Mouse (Mus musculus) brain, embryonic 14.5 days (tissue): ENCODE results near the gene Fmnl2.

ENCODE experiments used
- CTCF ChIP-seq: fragments of 200-500 bp; IDR thresholded peaks from 2 replicates; pipeline ENCODE4 v1.5.1; 2012; ENCODE audit warnings: inconsistent platforms, mild to moderate bottlenecking, moderate library complexity, borderline replicate concordance; ENCODE audit not compliant: insufficient read depth, insufficient read length; ENCODE audit errors: extremely low read depth
- POLR2A ChIP-seq: fragments of 200-500 bp; IDR thresholded peaks from 2 replicates; pipeline ENCODE4 v1.6.1; 2012; ENCODE audit warnings: mild to moderate bottlenecking, inconsistent platforms, borderline replicate concordance; ENCODE audit not compliant: poor library complexity, insufficient read depth, insufficient read length, severe bottlenecking; ENCODE audit errors: extremely low read depth

GRCm38 (mm10) chr2:52938351-52939074 is 80.9 kb downstream of the Fmnl2 start:
- no peak for TF ChIP-seq CTCF
- no peak for TF ChIP-seq POLR2A
